Mouse (Mus musculus) thymus, postnatal 10 days (tissue): ENCODE data around the gene Litaf.

Experiments used
- DNase-seq, 2 experiments: peaks; one replicate each; pipeline ENCODE4 v3.0.0; 2021; ENCODE audit warnings: low spot score in 2 of 2

The Litaf gene

DNA sequence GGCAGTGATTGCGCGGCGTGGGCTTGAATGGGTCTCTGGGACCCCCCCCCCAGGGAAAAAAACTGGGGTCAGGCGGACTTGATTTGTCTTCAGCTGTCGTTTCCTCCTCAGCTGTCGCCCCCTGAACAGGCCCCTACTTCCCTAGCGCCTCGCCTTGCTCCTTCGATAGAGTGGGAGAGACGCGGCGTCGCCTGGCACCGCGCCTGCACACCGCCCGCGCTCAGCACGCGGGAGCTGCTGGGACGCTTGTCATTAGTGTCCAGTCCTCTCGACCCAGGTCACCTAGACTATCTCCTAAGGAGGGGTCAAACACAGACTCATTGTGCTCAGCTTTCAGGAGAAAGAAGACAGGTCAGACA is 855 bp upstream of the Litaf start:
- DNase-seq, result peak; percentile 44 to 51

- DNase-seq, result no peak
Measured at GRCm38 (mm10) chr16:11065431-11065830, 526 bp downstream of the Litaf start.

- no peak for DNase-seq
Measured at GRCm38 (mm10) chr16:11064742-11065141, 1.2 kb downstream of the Litaf start.

DNA sequence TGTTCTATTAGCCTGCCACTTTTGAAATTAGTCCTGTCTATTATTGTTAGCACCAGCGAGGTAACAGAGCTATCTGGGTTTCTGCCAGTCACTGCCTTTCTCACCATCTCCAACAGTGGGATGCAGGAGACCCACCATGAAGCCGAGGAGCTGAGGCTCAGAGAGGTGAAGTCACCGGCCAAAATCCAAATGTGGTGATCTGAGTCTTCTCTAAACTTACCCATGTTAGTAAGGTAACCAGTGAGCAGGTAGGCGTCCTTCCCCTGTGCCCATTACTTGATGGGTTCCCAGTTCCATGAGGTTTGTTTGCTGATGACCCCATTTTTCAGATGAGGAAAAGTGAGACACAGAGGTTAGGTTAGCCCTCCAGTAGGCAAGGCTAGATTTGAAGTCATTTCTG is 1.6 kb downstream of the Litaf start:
- no peak for DNase-seq

- peak; percentile 23 to 46 for DNase-seq
Measured at GRCm38 (mm10) chr16:11062794-11063721, 2.9 kb downstream of the Litaf start.

DNA sequence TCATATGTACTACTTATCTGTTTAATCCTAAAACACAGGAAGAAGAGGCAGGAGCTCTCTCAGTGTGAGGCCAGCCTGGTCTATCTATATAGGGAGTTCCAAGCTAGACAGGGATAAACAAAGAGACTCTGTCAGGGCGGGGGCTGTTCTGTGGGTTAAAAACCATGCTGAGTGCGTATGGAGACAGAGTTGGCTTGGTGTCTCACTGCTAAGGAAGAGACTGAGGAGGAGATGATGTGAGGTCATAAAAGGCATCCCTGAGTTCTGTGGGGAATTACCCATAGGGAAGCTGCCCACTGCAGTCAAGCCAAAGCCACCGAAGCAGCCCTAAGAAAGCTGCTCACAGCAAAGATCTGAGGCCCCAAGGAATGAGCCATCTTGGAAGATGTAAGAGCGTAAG is 5.3 kb downstream of the Litaf start, which contains the start of gene Snn:
Snn (plus strand) TSS at position 301 of the 400 bp plus-strand sequence.
- no peak for DNase-seq

- no peak for DNase-seq
Measured at GRCm38 (mm10) chr16:11055916-11056315, 10.0 kb downstream of the Litaf start.

DNA sequence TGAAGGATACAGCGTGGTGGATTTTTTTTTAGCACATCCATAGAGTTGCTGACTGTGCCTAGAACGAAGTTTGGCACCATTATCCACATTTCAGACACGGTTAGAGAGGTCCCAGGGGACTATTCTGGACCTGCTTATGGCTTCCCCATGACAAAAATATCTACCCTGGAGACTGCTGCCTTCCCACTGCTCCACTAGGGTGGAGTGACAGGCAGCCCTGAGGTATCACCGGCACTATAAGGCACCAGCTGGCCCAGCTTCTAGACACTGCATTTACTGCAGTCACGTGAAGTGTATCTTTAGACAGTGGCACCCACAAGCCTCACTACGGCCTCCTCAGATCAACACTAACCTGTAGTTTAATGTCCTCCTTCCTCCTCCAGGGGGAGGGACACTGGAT is 11.1 kb downstream of the Litaf start:
- no peak for DNase-seq

DNA sequence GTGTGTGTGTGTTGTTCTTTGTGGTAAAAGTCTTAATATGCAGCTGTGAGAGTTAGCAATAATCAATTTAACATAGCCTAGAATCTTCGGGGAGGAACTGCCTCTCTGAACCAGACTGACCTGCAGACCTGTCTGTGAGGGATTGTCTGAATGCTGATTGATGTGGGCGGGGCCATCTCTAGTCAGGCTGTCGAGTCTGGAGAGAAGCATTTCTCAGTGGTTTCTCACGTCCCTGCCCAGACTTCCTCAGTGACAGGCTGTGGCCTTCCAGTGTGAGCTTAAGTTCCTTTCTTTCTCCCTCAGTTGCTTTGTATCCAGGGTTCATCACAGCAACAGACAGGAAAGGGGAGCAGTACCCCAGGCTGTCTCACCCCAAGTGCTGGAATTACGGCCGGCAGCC is 11.5 kb downstream of the Litaf start:
- no peak for DNase-seq

DNA sequence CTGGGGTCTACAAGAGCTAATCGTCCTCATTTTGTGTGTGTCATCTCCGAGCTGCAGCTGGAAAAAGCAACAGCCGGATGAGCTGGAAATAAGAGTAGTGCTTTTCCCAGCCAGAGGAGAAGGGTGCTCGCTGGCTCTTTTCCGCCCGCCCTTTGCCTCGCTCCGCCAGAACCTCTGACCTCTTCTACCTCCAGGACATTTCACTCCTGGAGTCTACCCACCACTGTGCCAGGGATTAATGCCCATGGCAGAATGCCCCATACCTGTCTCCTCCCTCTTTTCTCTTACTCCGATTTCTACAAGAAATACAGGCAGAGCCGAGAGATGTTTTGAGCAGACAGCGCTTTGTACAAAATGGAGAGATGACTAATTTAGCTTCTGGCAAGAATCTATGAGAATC is 14.8 kb downstream of the Litaf start:
- DNase-seq, result no peak

GRCm38 (mm10) chr16:11050226-11050625 is 15.7 kb downstream of the Litaf start:
- DNase-seq, result no peak

DNA sequence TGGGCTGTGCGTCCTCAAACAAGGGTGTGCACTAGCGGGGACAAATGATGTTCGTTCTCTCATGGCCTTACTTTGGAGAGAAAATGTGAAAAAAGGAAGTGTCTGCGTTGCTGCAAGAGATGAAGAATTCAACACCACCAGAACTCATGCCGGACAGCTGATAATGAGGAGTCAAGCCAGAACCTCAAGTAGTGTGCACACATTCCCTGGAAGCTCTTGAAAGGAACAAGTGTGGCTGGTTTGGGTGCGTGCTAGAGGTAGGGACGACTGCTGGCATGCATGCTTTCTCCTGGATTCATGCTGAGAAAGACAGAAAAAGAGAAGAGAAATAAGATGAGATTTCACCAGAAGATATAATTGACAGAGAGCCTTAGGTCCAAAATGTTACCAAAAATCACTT is 18.8 kb downstream of the Litaf start:
- no peak for DNase-seq

DNA sequence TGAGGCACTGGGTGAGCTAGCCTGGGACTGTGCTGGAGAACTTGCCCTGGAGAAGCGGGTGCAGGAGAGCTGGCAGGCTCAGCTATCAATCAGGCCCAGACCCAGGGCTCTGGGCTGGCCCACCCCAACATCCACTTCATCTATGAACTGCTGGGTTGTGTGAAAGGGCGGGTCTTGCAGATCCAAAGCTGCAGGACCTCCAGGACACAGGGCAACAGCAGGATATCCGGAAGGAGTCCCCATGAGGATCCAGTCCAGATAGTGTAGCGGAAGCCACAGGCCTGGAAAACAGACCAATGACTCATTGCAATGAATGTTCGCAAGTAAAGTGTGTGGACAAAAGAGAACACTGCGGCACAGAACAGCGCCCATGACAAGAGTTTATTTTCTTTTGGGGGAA is 19.5 kb downstream of the Litaf start:
- DNase-seq, result no peak

DNA sequence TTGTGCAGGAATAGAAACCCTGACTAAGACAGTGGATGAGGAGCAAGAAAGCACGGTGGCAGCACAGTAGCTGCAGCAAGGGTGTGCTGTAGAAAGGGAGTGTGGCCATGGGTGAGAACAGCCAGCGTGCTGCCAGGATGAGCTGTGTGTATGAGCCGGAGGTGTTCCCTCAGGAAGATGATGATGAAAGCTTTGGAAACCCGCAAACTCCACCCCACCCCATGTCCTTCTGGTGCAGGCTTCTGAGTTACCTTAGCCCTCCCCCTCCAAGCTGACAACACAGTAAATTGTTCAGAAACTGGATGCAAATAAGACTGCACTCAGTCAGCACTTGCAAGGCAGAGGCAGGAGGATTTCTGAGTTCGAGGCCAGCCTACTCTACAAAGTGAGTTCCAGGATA is 22.7 kb downstream of the Litaf start:
- DNase-seq, result no peak

GRCm38 (mm10) chr16:11040603-11041002 is 25.4 kb downstream of the Litaf start:
- no peak for DNase-seq

GRCm38 (mm10) chr16:11035790-11036431 is 30.0 kb downstream of the Litaf start:
- peak; percentile 42 to 80 for DNase-seq

GRCm38 (mm10) chr16:11035273-11035672 is 30.7 kb downstream of the Litaf start:
- DNase-seq, result no peak

- peak; percentile 61 to 86 for DNase-seq
Measured at GRCm38 (mm10) chr16:11034193-11034803, 31.7 kb downstream of the Litaf start.

DNA sequence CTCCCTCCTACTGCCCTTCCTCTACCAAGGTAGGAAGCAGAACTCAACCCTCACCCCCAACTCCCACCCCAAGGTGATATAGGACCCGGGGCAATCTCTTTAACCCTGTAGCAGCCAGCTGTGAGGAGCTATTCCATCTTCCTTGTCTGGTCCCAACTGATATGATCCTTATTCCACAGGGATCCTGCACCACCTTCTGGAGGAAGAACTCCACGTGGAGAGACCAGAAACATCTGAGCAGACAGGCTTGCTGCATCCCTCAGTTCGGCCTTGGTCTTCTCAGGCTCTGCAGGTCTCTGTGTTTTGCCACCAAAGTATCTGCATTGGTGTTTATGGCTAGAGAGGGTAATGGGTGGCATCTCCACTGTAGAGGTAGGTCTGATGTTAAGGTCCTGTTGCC is 34.6 kb downstream of the Litaf start:
- no peak for DNase-seq

- no peak for DNase-seq
Measured at GRCm38 (mm10) chr16:11030844-11031243, 35.1 kb downstream of the Litaf start.

- DNase-seq, result no peak
Measured at GRCm38 (mm10) chr16:11028206-11028605, 37.8 kb downstream of the Litaf start.

GRCm38 (mm10) chr16:11024841-11025240 is 41.1 kb downstream of the Litaf start:
- no peak for DNase-seq

- DNase-seq, result no peak
Measured at GRCm38 (mm10) chr16:11023618-11024017, 42.3 kb downstream of the Litaf start.
